Mouse (Mus musculus) bone marrow, adult 2 months (tissue): ENCODE data around the gene Sv2c. TPM values are rescaled to one million over a fixed set of nuclear protein-coding genes. Genes with fewer than 3 reads are reported as not detected.

ENCODE experiments used
- H3K27ac ChIP-seq: fragments of 200-500 bp; 2 replicates; pipeline ENCODE4 v1.5.1; 2012; ENCODE audit warnings: low read depth, mild to moderate bottlenecking, control low read depth, inconsistent platforms, low read length; ENCODE audit not compliant: control insufficient read depth, poor library complexity, insufficient read depth
- H3K4me1 ChIP-seq: fragments of 200-500 bp; 2 replicates; pipeline ENCODE4 v1.6.1; 2011; ENCODE audit warnings: low read length; ENCODE audit not compliant: control insufficient read depth, insufficient read depth
- H3K4me3 ChIP-seq: fragments of 200-500 bp; replicated peaks from 2 replicates; pipeline ENCODE3; 2011; ENCODE audit warnings: mild to moderate bottlenecking, low read depth, low read length, control low read depth; ENCODE audit not compliant: control insufficient read depth
- CTCF ChIP-seq: fragments of 200-500 bp; IDR thresholded peaks from 2 replicates; pipeline ENCODE4 v1.5.1; 2011; ENCODE audit warnings: low read length, control low read depth; ENCODE audit not compliant: control insufficient read depth, insufficient read depth
- POLR2A ChIP-seq: fragments of 200-500 bp; IDR thresholded peaks from 2 replicates; pipeline ENCODE4 v1.6.1; 2011; ENCODE audit warnings: low read depth, mild to moderate bottlenecking, control low read depth, low read length, borderline replicate concordance; ENCODE audit not compliant: control insufficient read depth
- WGBS: fragments of 180-500 bp; shearing (Covaris S2); methylation state at CpG from one replicate; pipeline ENCODE4 v1.1.7; 2018; 5-methylcytosine and 5-hydroxymethylcytosine counted together
- polyA plus RNA-seq: library from polyadenylated mRNA; stranded (reverse); fragments of >200 nt; gene quantifications from 2 replicates; pipeline ENCODE4 v1.2.4, GENCODE M21; 2011; ENCODE audit warnings: low replicate concordance; ENCODE audit not compliant: missing spikeins, insufficient read depth, insufficient read length

Sv2c gene
- polyA plus RNA-seq, 1 experiment: not detected

GRCm38 (mm10) chr13:95924201-95924621, 208.2 kb downstream of the Sv2c start:
- H3K4me3 ChIP-seq: no peak overlapping the region
- no peak overlapping the region for H3K27ac ChIP-seq
- WGBS: 30% methylated on average over 2 of the region's 2 CpGs
- TF ChIP-seq POLR2A (no peak), CTCF (no peak)
- H3K4me1 ChIP-seq: peaks cover 1% of the 10 kb centered on the region; the same call in 1 of the 2 replicates

- 86% methylated on average over 4 of the region's 4 CpGs for WGBS
- peaks cover 3% of the 10 kb centered on the region; the same call in 1 of the 2 replicates for H3K4me1 ChIP-seq
- no peak overlapping the region for H3K27ac ChIP-seq
- no peak overlapping the region for H3K4me3 ChIP-seq
- no peak for TF ChIP-seq CTCF
- TF ChIP-seq POLR2A: no peak
These were observed 209.8 kb downstream of the Sv2c start for GRCm38 (mm10) chr13:95922626-95923025.

GRCm38 (mm10) chr13:95918624-95919284, 213.6 kb downstream of the Sv2c start:
- no peak for TF ChIP-seq CTCF
- no peak for TF ChIP-seq POLR2A

GRCm38 (mm10) chr13:95913046-95913406, 219.4 kb downstream of the Sv2c start:
- no peak overlapping the region for H3K4me3 ChIP-seq
- 12% methylated on average over 2 of the region's 2 CpGs for WGBS
- peaks cover 4% of the 10 kb centered on the region for H3K4me1 ChIP-seq
- TF ChIP-seq POLR2A (no peak), CTCF (no peak)
- H3K27ac ChIP-seq: no peak overlapping the region; the same call in 1 of the 2 replicates

More at GRCm38 (mm10) chr13:95918624-95919284, 213.6 kb downstream of the Sv2c start:
- 56% methylated on average over 9 of the region's 9 CpGs for WGBS
- Histone ChIP-seq H3K27ac (peak overlapping the region; percentile 81), H3K4me1 (peaks cover 1% of the 10 kb centered on the region; the same call in 1 of the 2 replicates), H3K4me3 (no peak overlapping the region)

GRCm38 (mm10) chr13:95912157-95913045, 220.0 kb downstream of the Sv2c start:
- TF ChIP-seq CTCF (no peak), POLR2A (no peak)
- WGBS: 50% methylated on average over 11 of the region's 11 CpGs
- H3K27ac ChIP-seq: no peak overlapping the region; the same call in 1 of the 2 replicates
- no peak overlapping the region for H3K4me3 ChIP-seq
- peaks cover 4% of the 10 kb centered on the region for H3K4me1 ChIP-seq

- H3K4me3 ChIP-seq: no peak overlapping the region
- H3K27ac ChIP-seq: no peak overlapping the region
- whole genome bisulfite sequencing: 60% methylated on average over 9 of the region's 9 CpGs
- TF ChIP-seq CTCF: no peak
- no peak for TF ChIP-seq POLR2A
- H3K4me1 ChIP-seq: peaks cover 4% of the 10 kb centered on the region
These were observed 222.1 kb downstream of the Sv2c start for GRCm38 (mm10) chr13:95910270-95910669.

GRCm38 (mm10) chr13:95909244-95909643, 223.1 kb downstream of the Sv2c start:
- Histone ChIP-seq H3K27ac (no peak overlapping the region), H3K4me1 (peaks cover 4% of the 10 kb centered on the region), H3K4me3 (no peak overlapping the region)
- TF ChIP-seq CTCF: no peak
- TF ChIP-seq POLR2A: no peak
- 73% methylated on average over 2 of the region's 2 CpGs for WGBS

Other genes starting within 250 kb of the Sv2c start
- gene Iqgap2, start 240.7 kb downstream of the Sv2c start, polyA plus RNA-seq: 15.5 TPM in 2 replicates
- 5.6 and 11.0 TPM in 2 replicates for gene Gm20075, start 51.2 kb downstream of the Sv2c start, polyA plus RNA-seq
- 3.7 and 4.1 TPM in 2 replicates for gene Gm17190, start 50.5 kb downstream of the Sv2c start, polyA plus RNA-seq